Mouse (Mus musculus): ENCODE results near the gene Mettl21c. TPM values are rescaled to one million over a fixed set of nuclear protein-coding genes. Genes with fewer than 3 reads are reported as not detected.
"Not testable (repeated sequence)": the region's sequence is repeated elsewhere in the genome, so short reads cannot be mapped to it uniquely, and the experiment has no call there.

Mettl21c gene
- not detected in 2 replicates for polyA plus RNA-seq (2012; rRNA removed)

GRCm38 (mm10) chr1:44019934-44020333, at the start of gene Mettl21c:
Gene Mettl21c (minus strand): TSS chr1:44020034.
- no peak for DNase-seq (ENCODE audit: low read depth, low spot score)

GRCm38 (mm10) chr1:44064625-44065024, 44.8 kb upstream of the Mettl21c start:
- WGBS: 0% methylated on average over 1 of the region's 1 CpGs
- peak; percentile 21 for DNase-seq (ENCODE audit: low read depth, low spot score)

- DNase-seq (ENCODE audit: low read depth, low spot score): no peak
- 77% methylated on average over 6 of the region's 6 CpGs for WGBS
Measured at GRCm38 (mm10) chr1:44063439-44063838, 43.6 kb upstream of the Mettl21c start.

- DNase-seq (ENCODE audit: low read depth, low spot score): no peak
- 87% methylated on average over 2 of the region's 2 CpGs for WGBS
Measured at GRCm38 (mm10) chr1:44061836-44062235, 42.0 kb upstream of the Mettl21c start, which contains the start of gene Gm8251. Gene Gm8251 (minus strand): TSS chr1:44061936.

- WGBS: 84% methylated on average over 3 of the region's 3 CpGs
- no peak for DNase-seq (ENCODE audit: low read depth, low spot score)
Measured at GRCm38 (mm10) chr1:44057805-44058204, 38.0 kb upstream of the Mettl21c start.

GRCm38 (mm10) chr1:44046556-44046955, 26.7 kb upstream of the Mettl21c start:
- DNase-seq (ENCODE audit: low read depth, low spot score): no peak
- WGBS: 66% methylated on average over 2 of the region's 2 CpGs

GRCm38 (mm10) chr1:44045689-44046088, 25.9 kb upstream of the Mettl21c start:
- 85% methylated on average over 5 of the region's 5 CpGs for WGBS

GRCm38 (mm10) chr1:44042555-44042915, 22.7 kb upstream of the Mettl21c start:
- WGBS: 2% methylated on average over 6 of the region's 6 CpGs
- DNase-seq (ENCODE audit: low read depth, low spot score): no peak

More at GRCm38 (mm10) chr1:44045689-44046088, 25.9 kb upstream of the Mettl21c start:
- DNase-seq (ENCODE audit: low read depth, low spot score): not testable (repeated sequence)

- 1% methylated on average over 17 of the region's 17 CpGs for WGBS
- peak; percentile 19 for DNase-seq (ENCODE audit: low read depth, low spot score)
Measured at GRCm38 (mm10) chr1:44041797-44042554, 22.1 kb upstream of the Mettl21c start.

GRCm38 (mm10) chr1:44032948-44033347, 13.1 kb upstream of the Mettl21c start:
- no peak for DNase-seq (ENCODE audit: low read depth, low spot score)
- WGBS: 86% methylated on average over 5 of the region's 5 CpGs

GRCm38 (mm10) chr1:44032213-44032612, 12.4 kb upstream of the Mettl21c start:
- WGBS: 68% methylated on average over 2 of the region's 2 CpGs
- no peak for DNase-seq (ENCODE audit: low read depth, low spot score)

GRCm38 (mm10) chr1:44027651-44028050, 7.8 kb upstream of the Mettl21c start:
- WGBS: 84% methylated on average over 1 of the region's 1 CpGs
- DNase-seq (ENCODE audit: low read depth, low spot score): no peak

GRCm38 (mm10) chr1:44022656-44023055, 2.8 kb upstream of the Mettl21c start:
- DNase-seq (ENCODE audit: low read depth, low spot score): no peak
- 84% methylated on average over 1 of the region's 1 CpGs for WGBS

GRCm38 (mm10) chr1:44015556-44015955, 4.3 kb downstream of the Mettl21c start:
- 86% methylated on average over 2 of the region's 2 CpGs for WGBS
- no peak for DNase-seq (ENCODE audit: low read depth, low spot score)

GRCm38 (mm10) chr1:44004513-44004912, 15.3 kb downstream of the Mettl21c start:
- 95% methylated on average over 2 of the region's 2 CpGs for WGBS
- no peak for DNase-seq (ENCODE audit: low read depth, low spot score)

- no peak for DNase-seq (ENCODE audit: low read depth, low spot score)
- WGBS: 84% methylated on average over 4 of the region's 4 CpGs
Measured at GRCm38 (mm10) chr1:43996914-43997589, 22.8 kb downstream of the Mettl21c start.

- 49% methylated on average over 3 of the region's 3 CpGs for WGBS
- DNase-seq (ENCODE audit: low read depth, low spot score): peak; percentile 7
Measured at GRCm38 (mm10) chr1:43971089-43971488, 48.7 kb downstream of the Mettl21c start.

GRCm38 (mm10) chr1:43969361-43969760, 50.5 kb downstream of the Mettl21c start:
- no peak for DNase-seq (ENCODE audit: low read depth, low spot score)
- WGBS: 65% methylated on average over 3 of the region's 3 CpGs

GRCm38 (mm10) chr1:43966756-43967155, 53.1 kb downstream of the Mettl21c start:
- no peak for DNase-seq (ENCODE audit: low read depth, low spot score)
- 88% methylated on average over 4 of the region's 4 CpGs for WGBS

GRCm38 (mm10) chr1:43964381-43964780, 55.5 kb downstream of the Mettl21c start:
- WGBS: 66% methylated on average over 4 of the region's 4 CpGs
- DNase-seq (ENCODE audit: low read depth, low spot score): no peak

Measured in large intestine, adult 2 months (tissue).